Mouse (Mus musculus): Measurements from ENCODE around the gene Krt10. TPM values are rescaled to one million over a fixed set of nuclear protein-coding genes. Genes with fewer than 3 reads are reported as not detected.

The Krt10 gene
- total RNA-seq, 2 experiments from 2014 or later, result 5.9 TPM; not detected in 1

DNA sequence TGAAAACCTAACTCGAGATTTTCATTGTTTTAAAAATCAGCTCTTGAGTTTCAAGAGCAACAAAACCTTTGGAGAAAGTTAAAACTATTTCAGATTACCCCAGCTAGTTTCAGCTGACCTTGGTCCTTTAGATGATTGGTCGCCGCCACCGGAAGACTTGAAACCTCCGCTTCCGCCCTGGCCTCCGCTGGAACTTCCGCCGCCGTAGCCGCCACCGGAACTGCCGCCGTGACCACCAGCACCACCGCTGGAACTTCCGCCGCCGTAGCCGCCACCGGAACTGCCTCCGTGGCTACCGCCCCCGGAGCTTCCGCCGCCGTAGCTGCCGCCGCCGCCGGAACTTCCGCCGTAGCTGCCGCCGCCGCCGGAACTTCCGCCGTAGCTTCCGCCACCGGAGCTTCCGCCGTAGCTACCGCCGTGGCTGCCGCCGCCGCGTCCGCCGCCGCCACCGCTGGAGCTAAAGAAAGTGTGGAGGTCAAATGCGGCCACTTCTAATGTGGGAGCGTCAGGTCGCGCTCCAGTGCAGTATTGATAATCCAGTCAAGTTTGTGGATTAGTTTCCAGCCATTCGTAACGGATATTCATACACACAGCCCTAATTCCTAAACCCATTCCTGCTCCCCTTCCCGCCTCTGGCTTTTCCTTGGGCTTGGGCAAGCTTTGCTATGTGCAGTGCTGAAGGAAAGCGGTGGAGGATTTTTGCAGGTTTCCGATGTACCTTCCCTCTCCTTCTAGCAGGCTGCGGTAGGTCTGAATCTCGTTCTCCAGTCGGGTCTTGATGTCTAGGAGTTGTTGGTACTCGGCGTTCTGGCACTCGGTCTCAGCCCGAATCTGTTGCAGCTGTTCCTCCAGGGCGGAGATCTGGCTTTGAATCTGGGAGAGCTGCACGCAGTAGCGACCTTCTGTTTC, 3.1 kb downstream of the Krt10 start:
- 0 out of 2 replicates have a peak, but pooled peaks have one; percentile 14 for ATAC-seq (replicated peaks; ENCODE audit: low FRiP score, poor library complexity, severe bottlenecking)

- ATAC-seq (replicated peaks; ENCODE audit: low FRiP score, poor library complexity, severe bottlenecking), result no peak
These were observed 9.6 kb downstream of the Krt10 start for GRCm38 (mm10) chr11:99379568-99379967.

DNA sequence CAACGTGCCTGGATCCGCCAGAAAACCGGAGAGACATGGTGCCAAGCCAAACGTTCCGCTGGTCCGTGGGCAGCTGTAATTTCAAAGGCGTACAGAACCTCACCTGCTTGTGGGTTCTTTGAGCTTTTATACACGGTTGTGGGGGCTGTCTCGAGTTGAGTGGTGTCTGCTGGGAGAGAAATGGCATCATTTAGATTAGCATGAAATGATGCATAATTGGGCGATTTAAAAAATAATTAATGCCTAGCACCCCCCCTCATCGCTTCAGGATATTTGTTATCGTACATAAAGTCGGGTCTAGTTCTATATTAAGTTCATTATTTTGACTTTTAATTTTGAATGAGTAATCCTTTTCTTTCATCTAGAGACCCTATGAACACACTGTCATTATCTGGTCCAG, 14.4 kb downstream of the Krt10 start, which contains the start of gene Krt28:
TSS of gene Krt28 (minus strand) at position 101 of the 400 bp plus-strand sequence.
- no peak for ATAC-seq (replicated peaks; ENCODE audit: low FRiP score, poor library complexity, severe bottlenecking)

- ATAC-seq (replicated peaks; ENCODE audit: low FRiP score, poor library complexity, severe bottlenecking), result no peak
These were observed 19.2 kb downstream of the Krt10 start for GRCm38 (mm10) chr11:99369853-99370451.

DNA sequence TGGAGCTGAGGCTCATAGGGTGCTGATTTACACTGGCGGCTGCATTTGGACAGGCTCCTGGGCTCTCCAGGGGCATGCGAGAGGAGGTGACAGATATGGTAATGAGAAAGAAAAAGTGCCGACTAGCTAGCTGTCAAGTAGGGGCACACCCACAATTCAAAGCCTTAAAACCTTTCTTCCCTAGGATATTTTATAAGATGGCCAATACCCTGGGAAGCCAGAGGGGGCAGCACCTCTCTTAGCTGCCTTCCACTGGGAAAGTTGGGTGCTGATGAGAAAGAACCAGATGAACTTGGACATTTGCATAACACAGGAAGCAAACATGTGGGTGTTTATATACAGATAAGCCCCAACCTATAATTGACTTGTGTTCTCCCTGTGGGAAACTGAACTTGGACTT, 19.9 kb downstream of the Krt10 start:
- no peak for ATAC-seq (replicated peaks; ENCODE audit: low FRiP score, poor library complexity, severe bottlenecking)

- ATAC-seq (replicated peaks; ENCODE audit: low FRiP score, poor library complexity, severe bottlenecking), result no peak
These were observed 22.4 kb downstream of the Krt10 start for GRCm38 (mm10) chr11:99366791-99367190.

DNA sequence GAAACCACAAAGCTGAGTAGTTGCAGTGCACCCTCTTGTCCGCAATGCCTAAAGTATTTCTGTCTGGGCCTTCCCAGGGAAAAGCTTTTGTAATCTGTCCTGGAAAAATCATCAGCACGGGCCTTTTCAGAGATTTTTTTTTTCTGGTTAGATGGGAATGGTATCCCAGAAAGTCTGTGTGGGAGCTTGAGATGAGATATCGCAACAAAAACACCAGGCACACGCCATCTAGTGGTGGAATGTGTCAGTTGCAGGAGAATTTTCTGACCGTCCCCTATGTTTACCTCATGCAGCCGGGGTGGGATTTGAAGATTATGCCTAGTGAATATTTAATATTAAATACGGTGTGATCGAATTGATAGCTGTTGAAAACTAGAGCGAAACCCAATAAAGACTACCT, 24.8 kb downstream of the Krt10 start:
- ATAC-seq (replicated peaks; ENCODE audit: low FRiP score, poor library complexity, severe bottlenecking), result no peak

DNA sequence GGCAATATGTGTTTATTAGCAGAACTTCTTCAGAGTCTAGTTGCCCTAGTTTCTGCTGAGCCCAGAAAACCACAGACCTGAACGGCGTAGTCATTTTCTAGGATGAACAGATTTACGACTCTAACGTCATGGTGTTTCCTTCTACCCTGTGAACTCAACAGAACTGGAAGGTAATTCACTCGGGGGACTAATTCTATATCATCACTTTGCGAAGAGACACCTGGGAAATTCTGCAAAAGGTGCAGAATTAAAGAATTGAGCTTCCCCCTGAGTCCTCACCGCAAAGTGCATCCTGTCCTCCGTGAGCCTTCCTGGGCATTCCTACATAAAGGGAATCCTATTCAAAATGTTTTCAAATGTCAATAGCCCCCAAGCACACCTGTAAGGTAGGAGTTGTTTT, 27.7 kb downstream of the Krt10 start:
- no peak for ATAC-seq (replicated peaks; ENCODE audit: low FRiP score, poor library complexity, severe bottlenecking)

GRCm38 (mm10) chr11:99351004-99351403, 38.2 kb downstream of the Krt10 start, which contains the start of gene Krt27:
Gene Krt27, minus strand, starts transcription at chr11:99351104.
- ATAC-seq (replicated peaks; ENCODE audit: low FRiP score, poor library complexity, severe bottlenecking), result no peak

- ATAC-seq (replicated peaks; ENCODE audit: low FRiP score, poor library complexity, severe bottlenecking), result no peak
These were observed 49.8 kb downstream of the Krt10 start for GRCm38 (mm10) chr11:99339299-99339847.

DNA sequence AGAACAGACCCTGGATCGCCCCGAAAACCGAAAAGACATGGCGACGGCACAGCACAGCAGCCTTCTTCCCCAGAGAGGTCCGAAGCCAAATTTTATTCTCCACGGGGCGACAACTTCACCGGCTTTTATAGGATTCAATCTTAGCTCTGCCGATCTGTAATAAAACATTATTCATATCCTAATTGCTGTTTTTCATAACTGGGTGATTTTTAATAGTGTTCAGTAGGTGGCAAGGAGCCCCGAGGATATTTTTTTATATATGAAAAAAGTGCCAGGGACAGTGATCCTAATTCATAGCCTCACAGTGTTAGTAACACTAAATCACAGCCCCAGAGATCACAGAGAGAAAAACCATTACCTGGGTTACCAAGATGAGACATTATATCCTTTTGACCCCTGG, 51.3 kb downstream of the Krt10 start, which contains the start of gene Krt26:
TSS of gene Krt26 (minus strand) at position 101 of the 400 bp plus-strand sequence.
- ATAC-seq (replicated peaks; ENCODE audit: low FRiP score, poor library complexity, severe bottlenecking), result no peak

Other genes with a start within 250 kb of the Krt10 start
- gene Ccr7, start 234.3 kb downstream of the Krt10 start, total RNA-seq (2015; ENCODE audit: low replicate concordance), result 1.4 and 8.0 TPM in 2 replicates
- 1.3 and 2.0 TPM in 2 replicates for gene Ccr7, start 234.3 kb downstream of the Krt10 start, total RNA-seq (2017; ENCODE audit: low replicate concordance)
- 70.0 and 96.9 TPM in 2 replicates for gene Smarce1, start 158.3 kb downstream of the Krt10 start, total RNA-seq (2015; ENCODE audit: low replicate concordance)
- gene Smarce1, start 158.3 kb downstream of the Krt10 start, total RNA-seq (2017; ENCODE audit: low replicate concordance), result 122 and 232 TPM in 2 replicates
- gene Krt222, start 145.3 kb downstream of the Krt10 start, total RNA-seq (2015; ENCODE audit: low replicate concordance), result not detected in 2 replicates
- not detected in 2 replicates for gene Krt222, start 145.3 kb downstream of the Krt10 start, total RNA-seq (2017; ENCODE audit: low replicate concordance)
- gene Krt24, start 104.1 kb downstream of the Krt10 start, total RNA-seq (2015; ENCODE audit: low replicate concordance), result not detected in 2 replicates
- not detected in 2 replicates for gene Krt24, start 104.1 kb downstream of the Krt10 start, total RNA-seq (2017; ENCODE audit: low replicate concordance)
- not detected in 2 replicates for gene Krt25, start 66.4 kb downstream of the Krt10 start, total RNA-seq (2015; ENCODE audit: low replicate concordance)
- gene Krt25, start 66.4 kb downstream of the Krt10 start, total RNA-seq (2017; ENCODE audit: low replicate concordance), result not detected in 2 replicates
- gene Krt26, start 51.4 kb downstream of the Krt10 start, total RNA-seq (2015; ENCODE audit: low replicate concordance), result not detected in 2 replicates
- 0.68 TPM in 1 of 2 replicates, not detected in the other for gene Krt26, start 51.4 kb downstream of the Krt10 start, total RNA-seq (2017; ENCODE audit: low replicate concordance)
- not detected in 2 replicates for gene Krt27, start 38.3 kb downstream of the Krt10 start, total RNA-seq (2015; ENCODE audit: low replicate concordance)
- gene Krt27, start 38.3 kb downstream of the Krt10 start, total RNA-seq (2017; ENCODE audit: low replicate concordance), result not detected in 2 replicates
- gene Krt28, start 14.5 kb downstream of the Krt10 start, total RNA-seq (2015; ENCODE audit: low replicate concordance), result not detected in 2 replicates
- not detected in 2 replicates for gene Krt28, start 14.5 kb downstream of the Krt10 start, total RNA-seq (2017; ENCODE audit: low replicate concordance)
- gene Krt12, start 32.9 kb upstream of the Krt10 start, total RNA-seq (2015; ENCODE audit: low replicate concordance), result not detected in 2 replicates
- gene Krt12, start 32.9 kb upstream of the Krt10 start, total RNA-seq (2017; ENCODE audit: low replicate concordance), result not detected in 2 replicates
- not detected in 2 replicates for gene Krt20, start 48.8 kb upstream of the Krt10 start, total RNA-seq (2015; ENCODE audit: low replicate concordance)
- not detected in 2 replicates for gene Krt20, start 48.8 kb upstream of the Krt10 start, total RNA-seq (2017; ENCODE audit: low replicate concordance)
- gene Krt23, start 103.8 kb upstream of the Krt10 start, total RNA-seq (2015; ENCODE audit: low replicate concordance), result not detected in 2 replicates
- not detected in 2 replicates for gene Krt23, start 103.8 kb upstream of the Krt10 start, total RNA-seq (2017; ENCODE audit: low replicate concordance)
- gene Krt39, start 132.0 kb upstream of the Krt10 start, total RNA-seq (2015; ENCODE audit: low replicate concordance), result not detected in 2 replicates
- not detected in 2 replicates for gene Krt39, start 132.0 kb upstream of the Krt10 start, total RNA-seq (2017; ENCODE audit: low replicate concordance)
- not detected in 2 replicates for gene Krt40, start 153.8 kb upstream of the Krt10 start, total RNA-seq (2015; ENCODE audit: low replicate concordance)
- not detected in 2 replicates for gene Krt40, start 153.8 kb upstream of the Krt10 start, total RNA-seq (2017; ENCODE audit: low replicate concordance)
- gene Krtap3-3, start 161.5 kb upstream of the Krt10 start, total RNA-seq (2015; ENCODE audit: low replicate concordance), result not detected in 2 replicates
- gene Krtap3-3, start 161.5 kb upstream of the Krt10 start, total RNA-seq (2017; ENCODE audit: low replicate concordance), result not detected in 2 replicates
- not detected in 2 replicates for gene Krtap3-2, start 167.5 kb upstream of the Krt10 start, total RNA-seq (2015; ENCODE audit: low replicate concordance)
- not detected in 2 replicates for gene Krtap3-2, start 167.5 kb upstream of the Krt10 start, total RNA-seq (2017; ENCODE audit: low replicate concordance)
- gene Gm11939, start 170.1 kb upstream of the Krt10 start, total RNA-seq (2015; ENCODE audit: low replicate concordance), result not detected in 2 replicates
- gene Gm11939, start 170.1 kb upstream of the Krt10 start, total RNA-seq (2017; ENCODE audit: low replicate concordance), result not detected in 2 replicates
- not detected in 2 replicates for gene Krtap3-1, start 177.3 kb upstream of the Krt10 start, total RNA-seq (2015; ENCODE audit: low replicate concordance)
- not detected in 2 replicates for gene Krtap3-1, start 177.3 kb upstream of the Krt10 start, total RNA-seq (2017; ENCODE audit: low replicate concordance)
- gene Krtap1-5, start 191.7 kb upstream of the Krt10 start, total RNA-seq (2015; ENCODE audit: low replicate concordance), result not detected in 2 replicates
- not detected in 2 replicates for gene Krtap1-5, start 191.7 kb upstream of the Krt10 start, total RNA-seq (2017; ENCODE audit: low replicate concordance)
- gene Krtap1-4, start 194.3 kb upstream of the Krt10 start, total RNA-seq (2015; ENCODE audit: low replicate concordance), result not detected in 2 replicates
- gene Krtap1-4, start 194.3 kb upstream of the Krt10 start, total RNA-seq (2017; ENCODE audit: low replicate concordance), result not detected in 2 replicates
- not detected in 2 replicates for gene Krtap1-3, start 202.0 kb upstream of the Krt10 start, total RNA-seq (2015; ENCODE audit: low replicate concordance)
- not detected in 2 replicates for gene Krtap1-3, start 202.0 kb upstream of the Krt10 start, total RNA-seq (2017; ENCODE audit: low replicate concordance)
- gene Krtap9-3, start 208.7 kb upstream of the Krt10 start, total RNA-seq (2015; ENCODE audit: low replicate concordance), result not detected in 2 replicates
- not detected in 2 replicates for gene Krtap9-3, start 208.7 kb upstream of the Krt10 start, total RNA-seq (2017; ENCODE audit: low replicate concordance)
- gene Gm11938, start 213.9 kb upstream of the Krt10 start, total RNA-seq (2015; ENCODE audit: low replicate concordance), result not detected in 2 replicates
- gene Gm11938, start 213.9 kb upstream of the Krt10 start, total RNA-seq (2017; ENCODE audit: low replicate concordance), result not detected in 2 replicates
- not detected in 2 replicates for gene Gm11937, start 220.8 kb upstream of the Krt10 start, total RNA-seq (2015; ENCODE audit: low replicate concordance)
- gene Gm11937, start 220.8 kb upstream of the Krt10 start, total RNA-seq (2017; ENCODE audit: low replicate concordance), result not detected in 2 replicates
- gene Krtap2-4, start 225.5 kb upstream of the Krt10 start, total RNA-seq (2015; ENCODE audit: low replicate concordance), result not detected in 2 replicates
- gene Krtap2-4, start 225.5 kb upstream of the Krt10 start, total RNA-seq (2017; ENCODE audit: low replicate concordance), result not detected in 2 replicates
- gene Gm11562, start 231.1 kb upstream of the Krt10 start, total RNA-seq (2015; ENCODE audit: low replicate concordance), result not detected in 2 replicates
- not detected in 2 replicates for gene Gm11562, start 231.1 kb upstream of the Krt10 start, total RNA-seq (2017; ENCODE audit: low replicate concordance)
- gene Krtap4-1, start 238.9 kb upstream of the Krt10 start, total RNA-seq (2015; ENCODE audit: low replicate concordance), result not detected in 2 replicates
- gene Krtap4-1, start 238.9 kb upstream of the Krt10 start, total RNA-seq (2017; ENCODE audit: low replicate concordance), result not detected in 2 replicates
- not detected in 2 replicates for gene Krtap4-2, start 245.7 kb upstream of the Krt10 start, total RNA-seq (2015; ENCODE audit: low replicate concordance)
- gene Krtap4-2, start 245.7 kb upstream of the Krt10 start, total RNA-seq (2017; ENCODE audit: low replicate concordance), result not detected in 2 replicates